Mouse (Mus musculus) ES-Bruce4 (cell line): ENCODE measurements around the gene Gfod1.

Source experiments
- CTCF ChIP-seq: IDR thresholded peaks from one replicate; pipeline ENCODE4 v1.8.1; 2011; ENCODE audit warnings: low read depth, low read length
- POLR2A ChIP-seq: IDR thresholded peaks from one replicate; pipeline ENCODE4 v1.8.1; 2011; ENCODE audit warnings: low read length; ENCODE audit not compliant: insufficient read depth

- TF ChIP-seq CTCF (no peak), POLR2A (no peak)
These were observed 33.8 kb downstream of the Gfod1 start for GRCm38 (mm10) chr13:43270220-43270597.
